Mouse (Mus musculus) cerebellum, postnatal 14 days (tissue): Measurements from ENCODE around the gene Prss34.

ENCODE experiments used
- DNase-seq, 2 experiments: peaks; one replicate each; pipeline ENCODE4 v3.0.0; 2021; ENCODE audit warnings: mixed read lengths in 2 of 2

Prss34 gene

GRCm38 (mm10) chr17:25318354-25318753, 20.2 kb downstream of the Prss34 start, which contains the start of gene Prss29:
Gene Prss29, plus strand, starts transcription at chr17:25318654.
- DNase-seq = no peak

DNA sequence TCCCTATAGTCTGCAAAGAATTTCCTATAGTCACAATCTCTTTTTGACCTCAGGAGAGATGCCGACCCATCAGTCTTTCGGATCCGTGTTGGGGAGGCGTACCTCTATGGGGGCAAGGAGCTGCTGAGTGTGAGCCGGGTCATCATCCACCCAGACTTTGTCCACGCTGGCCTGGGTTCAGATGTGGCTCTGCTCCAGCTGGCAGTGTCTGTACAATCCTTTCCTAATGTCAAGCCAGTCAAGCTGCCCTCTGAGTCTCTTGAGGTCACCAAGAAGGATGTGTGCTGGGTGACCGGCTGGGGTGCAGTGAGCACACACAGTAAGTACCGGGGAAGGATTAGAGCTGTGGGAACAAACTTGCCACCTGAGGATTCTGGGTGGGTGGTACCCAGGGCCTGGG, 22.6 kb downstream of the Prss34 start:
- no peak for DNase-seq

- no peak for DNase-seq
Measured at GRCm38 (mm10) chr17:25322930-25323329, 24.7 kb downstream of the Prss34 start.

- no peak for DNase-seq
Measured at GRCm38 (mm10) chr17:25332321-25332720, 34.1 kb downstream of the Prss34 start.

- DNase-seq = peak; percentile 77 to 89
Measured at GRCm38 (mm10) chr17:25333943-25334342, 35.7 kb downstream of the Prss34 start.

- no peak for DNase-seq
Measured at GRCm38 (mm10) chr17:25338218-25338617, 40.0 kb downstream of the Prss34 start.

DNA sequence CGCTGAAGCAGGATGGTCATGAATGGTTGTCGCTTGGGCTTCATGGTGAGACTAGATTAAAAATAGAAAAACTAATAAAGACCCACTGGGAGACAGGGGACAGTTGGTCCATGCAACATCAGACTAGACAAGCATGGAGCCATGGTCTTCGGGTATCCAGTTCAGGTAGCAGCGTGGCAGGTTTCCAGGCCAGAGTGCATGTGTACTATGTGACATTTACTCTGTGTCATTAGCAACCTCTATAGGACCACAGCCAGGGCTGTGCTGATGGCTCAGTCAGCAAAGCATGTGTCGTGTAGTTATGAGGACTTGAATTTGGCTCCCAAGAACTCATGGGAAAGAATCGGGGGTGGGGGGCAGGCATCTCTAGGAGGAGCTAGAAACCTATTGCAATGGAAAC, 41.8 kb downstream of the Prss34 start:
- DNase-seq = no peak

DNA sequence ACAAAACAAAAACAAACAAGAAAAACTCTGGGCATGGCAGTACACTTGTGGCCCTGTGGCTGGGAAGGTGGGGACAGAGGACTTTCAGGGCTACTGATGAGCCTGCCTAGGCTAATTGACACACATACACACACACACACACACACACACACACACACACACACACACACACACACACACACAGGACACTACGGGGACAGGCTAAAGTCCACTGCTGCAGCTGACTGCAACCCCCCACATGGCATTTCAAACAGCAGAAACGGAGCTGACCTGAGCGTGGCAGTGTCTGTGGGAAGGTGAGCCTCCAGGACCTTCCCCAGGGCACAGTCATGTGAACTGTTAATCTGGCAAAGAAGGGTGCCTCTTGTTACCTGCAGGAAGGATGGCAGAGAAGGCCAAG, 43.3 kb downstream of the Prss34 start:
- no peak for DNase-seq

DNA sequence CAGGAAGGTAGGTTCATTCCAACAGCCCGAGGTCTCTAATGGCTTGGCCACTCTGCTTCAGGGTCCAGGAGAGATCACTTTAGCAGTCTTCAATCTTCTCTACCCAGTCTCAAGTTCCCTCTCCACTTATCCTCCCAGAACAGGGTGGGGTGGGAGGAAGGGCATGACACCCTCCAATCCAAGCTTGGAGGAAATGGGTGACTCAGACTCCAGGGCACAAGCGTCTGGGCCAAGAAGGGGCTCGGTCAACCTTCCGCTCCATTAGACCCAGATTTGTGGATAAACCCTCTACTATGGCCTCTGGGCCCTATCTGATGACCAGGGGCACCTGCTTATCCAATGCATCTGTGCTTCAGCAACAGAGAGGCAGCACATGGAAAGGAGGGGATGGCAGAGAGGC, 47.3 kb downstream of the Prss34 start, which contains the start of gene Tpsab1:
Gene Tpsab1 (minus strand): TSS at position 101 of the 400 bp plus-strand sequence.
- no peak for DNase-seq
